Mouse (Mus musculus): ENCODE data around the gene Nat8l.

DNA sequence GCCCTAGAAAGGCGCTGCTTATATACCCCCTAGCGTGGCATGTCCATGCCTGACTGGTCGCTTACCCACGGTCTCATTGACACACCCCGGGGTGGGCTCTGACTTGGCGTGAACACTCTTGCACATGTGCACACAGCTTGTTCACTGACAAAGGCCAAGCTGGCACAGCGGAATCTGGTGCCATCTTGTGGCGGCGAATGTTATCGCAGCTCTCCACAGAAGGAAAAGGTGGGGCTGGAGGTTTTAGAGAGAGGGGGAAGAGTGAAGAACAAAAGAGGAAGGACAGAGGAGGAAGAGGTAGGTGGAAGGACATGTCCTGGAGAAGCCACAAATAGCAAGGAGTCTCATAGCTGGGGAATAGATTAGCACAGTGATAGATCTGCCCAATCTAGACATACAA lies 41.4 kb upstream of the Nat8l start:
- TF ChIP-seq CTCF (IDR thresholded peaks at IDR 0.05; ENCODE audit: low read depth) (peak; percentile 93), EP300 (IDR thresholded peaks at IDR 0.05; ENCODE audit: low read depth) (no peak)

Data from liver, postnatal 0 days (tissue).